Mouse (Mus musculus) heart, embryonic 11.5 days (tissue): ENCODE data around the gene Rnf11. TPM values are rescaled to one million over a fixed set of nuclear protein-coding genes. Genes with fewer than 3 reads are reported as not detected.
A peak's percentile ranks its signal among the peaks of the same experiment; 100 is the strongest.

Experiments used
- ATAC-seq: fragments of 200-750 bp; cut with Nextera tagmentation; replicated peaks from 2 replicates; pipeline ENCODE4 v1.8.0; 2017; ENCODE audit warnings: moderate library complexity; ENCODE audit not compliant: insufficient number of reproducible peaks, low FRiP score, low TSS enrichment
- H3K27ac ChIP-seq: fragments of 300-500 bp; sonication (generic); 2 replicates; pipeline ENCODE4 v1.5.1; 2014; ENCODE audit warnings: mild to moderate bottlenecking, low read depth, low read length
- H3K27me3 ChIP-seq: fragments of 300-500 bp; sonication (generic); 2 replicates; pipeline ENCODE4 v1.6.1; 2014; ENCODE audit warnings: mild to moderate bottlenecking, low read length, mixed read lengths; ENCODE audit not compliant: control insufficient read depth, insufficient read depth
- H3K36me3 ChIP-seq: fragments of 300-500 bp; sonication (generic); 2 replicates; pipeline ENCODE4 v1.6.1; 2014; ENCODE audit warnings: mild to moderate bottlenecking, low read length, moderate library complexity, mixed read lengths; ENCODE audit not compliant: control insufficient read depth, insufficient read depth
- H3K4me1 ChIP-seq: fragments of 300-500 bp; sonication (generic); 2 replicates; pipeline ENCODE4 v1.6.1; 2014; ENCODE audit warnings: low read length; ENCODE audit not compliant: control insufficient read depth, insufficient read depth
- H3K4me2 ChIP-seq: fragments of 300-500 bp; sonication (generic); 2 replicates; pipeline ENCODE4 v1.6.1; 2014; ENCODE audit warnings: mild to moderate bottlenecking, moderate library complexity
- H3K4me3 ChIP-seq: fragments of 300-500 bp; sonication (generic); 2 replicates; pipeline ENCODE4 v1.5.1; 2014; ENCODE audit warnings: low read depth, low read length
- H3K9ac ChIP-seq: fragments of 300-500 bp; sonication (generic); 2 replicates; pipeline ENCODE4 v1.6.1; 2014; ENCODE audit warnings: mild to moderate bottlenecking, low read depth, low read length, moderate library complexity
- H3K9me3 ChIP-seq: fragments of 300-500 bp; sonication (generic); replicated peaks from 2 replicates; pipeline ENCODE4 v1.6.1; 2016; ENCODE audit warnings: low read length; ENCODE audit not compliant: control insufficient read depth
- WGBS: fragments of 180-500 bp; shearing (Covaris S2); extraction: QIAGEN DNeasy Blood & Tissue Kit; methylation state at CpG from one replicate; pipeline ENCODE4 v1.1.7; 2014; ENCODE audit not compliant: insufficient replicate concordance; 5-methylcytosine and 5-hydroxymethylcytosine counted together
- polyA plus RNA-seq: library from polyadenylated mRNA; unstranded; fragments of >200 nt; fragmentation: Nextera tagmentation; extraction: Ambion mirVana; gene quantifications from 2 replicates; pipeline ENCODE4 v1.2.1, GENCODE M21; 2014

Gene Rnf11
- polyA plus RNA-seq, 1 experiment from 2014 or later: 47.1 TPM

- H3K27ac ChIP-seq: peak overlapping the region; percentile 73
- WGBS: 56% methylated on average over 3 of the region's 3 CpGs
- no peaks in the 10 kb centered on the region; the same call in 1 of the 2 replicates for H3K36me3 ChIP-seq
- H3K4me3 ChIP-seq: no peak overlapping the region
- no peaks in the 10 kb centered on the region for H3K27me3 ChIP-seq
- peak overlapping the region; percentile 39; the same call in 1 of the 2 replicates for H3K9ac ChIP-seq
- H3K4me2 ChIP-seq: peak overlapping the region; percentile 25; the same call in 1 of the 2 replicates
- ATAC-seq: peak; percentile 49; the same call in 1 of the 2 replicates
- peaks cover 9% of the 10 kb centered on the region; the same call in 1 of the 2 replicates for H3K4me1 ChIP-seq
- no peaks in the 10 kb centered on the region for H3K9me3 ChIP-seq
These were observed 23.9 kb downstream of the Rnf11 start for GRCm38 (mm10) chr4:109460421-109461179.

GRCm38 (mm10) chr4:109456821-109457220 is 27.7 kb downstream of the Rnf11 start:
- Histone ChIP-seq H3K9ac (no peak overlapping the region), H3K9me3 (no peaks in the 10 kb centered on the region), H3K4me3 (no peak overlapping the region), H3K36me3 (no peaks in the 10 kb centered on the region; the same call in 1 of the 2 replicates), H3K4me2 (no peak overlapping the region), H3K27ac (no peak overlapping the region), H3K27me3 (no peaks in the 10 kb centered on the region), H3K4me1 (peaks cover 9% of the 10 kb centered on the region; the same call in 1 of the 2 replicates)
- no peak for ATAC-seq
- WGBS: 90% methylated on average over 6 of the region's 6 CpGs

GRCm38 (mm10) chr4:109448531-109448930 is 36.0 kb downstream of the Rnf11 start:
- Histone ChIP-seq H3K4me3 (no peak overlapping the region), H3K27me3 (no peaks in the 10 kb centered on the region), H3K9me3 (no peaks in the 10 kb centered on the region), H3K9ac (no peak overlapping the region), H3K4me2 (no peak overlapping the region), H3K27ac (no peak overlapping the region), H3K36me3 (no peaks in the 10 kb centered on the region), H3K4me1 (peaks cover 11% of the 10 kb centered on the region)
- WGBS: 97% methylated on average over 2 of the region's 2 CpGs
- ATAC-seq: no peak

GRCm38 (mm10) chr4:109445956-109446355 is 38.6 kb downstream of the Rnf11 start:
- no peaks in the 10 kb centered on the region for H3K27me3 ChIP-seq
- 0 out of 2 replicates have a peak overlapping the region, but pooled peaks have one; percentile 30 for H3K27ac ChIP-seq
- H3K9ac ChIP-seq: no peak overlapping the region
- no peaks in the 10 kb centered on the region for H3K36me3 ChIP-seq
- H3K9me3 ChIP-seq: no peaks in the 10 kb centered on the region
- ATAC-seq: no peak
- no peak overlapping the region for H3K4me3 ChIP-seq
- H3K4me1 ChIP-seq: peaks cover 15% of the 10 kb centered on the region
- H3K4me2 ChIP-seq: no peak overlapping the region
- 46% methylated on average over 1 of the region's 1 CpGs for WGBS

GRCm38 (mm10) chr4:109445397-109445796 is 39.1 kb downstream of the Rnf11 start:
- peaks cover 16% of the 10 kb centered on the region for H3K4me1 ChIP-seq
- 34% methylated on average over 2 of the region's 2 CpGs for WGBS
- no peak overlapping the region for H3K4me3 ChIP-seq
- peak; percentile 75 for ATAC-seq
- no peak overlapping the region for H3K9ac ChIP-seq
- H3K4me2 ChIP-seq: no peak overlapping the region
- no peaks in the 10 kb centered on the region for H3K36me3 ChIP-seq
- H3K9me3 ChIP-seq: no peaks in the 10 kb centered on the region
- H3K27me3 ChIP-seq: no peaks in the 10 kb centered on the region
- H3K27ac ChIP-seq: 0 out of 2 replicates have a peak overlapping the region, but pooled peaks have one; percentile 30

- Histone ChIP-seq H3K27me3 (no peaks in the 10 kb centered on the region), H3K36me3 (no peaks in the 10 kb centered on the region), H3K9ac (no peak overlapping the region), H3K27ac (no peak overlapping the region), H3K4me3 (no peak overlapping the region), H3K9me3 (no peaks in the 10 kb centered on the region), H3K4me2 (no peak overlapping the region), H3K4me1 (peaks cover 21% of the 10 kb centered on the region)
- no peak for ATAC-seq
- 75% methylated on average over 2 of the region's 2 CpGs for WGBS
These were observed 39.6 kb downstream of the Rnf11 start for GRCm38 (mm10) chr4:109444951-109445350.

GRCm38 (mm10) chr4:109444471-109444870 is 40.1 kb downstream of the Rnf11 start:
- Histone ChIP-seq H3K4me3 (no peak overlapping the region), H3K27ac (no peak overlapping the region), H3K4me1 (peaks cover 26% of the 10 kb centered on the region), H3K36me3 (no peaks in the 10 kb centered on the region), H3K9ac (no peak overlapping the region), H3K4me2 (no peak overlapping the region), H3K27me3 (no peaks in the 10 kb centered on the region), H3K9me3 (no peaks in the 10 kb centered on the region)
- no peak for ATAC-seq
- WGBS: 77% methylated on average over 6 of the region's 6 CpGs

GRCm38 (mm10) chr4:109442649-109443048 is 41.9 kb downstream of the Rnf11 start:
- no peak for ATAC-seq
- Histone ChIP-seq H3K9ac (no peak overlapping the region), H3K27me3 (no peaks in the 10 kb centered on the region), H3K4me1 (peaks cover 28% of the 10 kb centered on the region), H3K27ac (no peak overlapping the region), H3K9me3 (no peaks in the 10 kb centered on the region), H3K4me2 (no peak overlapping the region), H3K36me3 (no peaks in the 10 kb centered on the region), H3K4me3 (no peak overlapping the region)
- WGBS: 68% methylated on average over 4 of the region's 4 CpGs

GRCm38 (mm10) chr4:109442126-109442525 is 42.4 kb downstream of the Rnf11 start:
- peaks cover 28% of the 10 kb centered on the region for H3K4me1 ChIP-seq
- H3K4me3 ChIP-seq: no peak overlapping the region
- WGBS: 85% methylated on average over 7 of the region's 7 CpGs
- H3K27me3 ChIP-seq: no peaks in the 10 kb centered on the region
- no peaks in the 10 kb centered on the region for H3K36me3 ChIP-seq
- ATAC-seq: no peak
- no peak overlapping the region for H3K4me2 ChIP-seq
- no peak overlapping the region for H3K27ac ChIP-seq
- no peaks in the 10 kb centered on the region for H3K9me3 ChIP-seq
- no peak overlapping the region for H3K9ac ChIP-seq
